Mouse (Mus musculus) liver, embryonic 12.5 days (tissue): ENCODE measurements around the gene Inafm2. TPM values are rescaled to one million over a fixed set of nuclear protein-coding genes. Genes with fewer than 3 reads are reported as not detected.

ENCODE experiments used
- ATAC-seq: fragments of 200-750 bp; cut with Nextera tagmentation; 2 replicates; pipeline ENCODE4 v1.8.0; 2017; ENCODE audit warnings: moderate number of reproducible peaks, mild to moderate bottlenecking, moderate library complexity
- H3K27ac ChIP-seq: fragments of 300-500 bp; sonication (generic); 2 replicates; pipeline ENCODE4 v1.5.1; 2016; ENCODE audit warnings: mild to moderate bottlenecking
- H3K27me3 ChIP-seq: fragments of 300-500 bp; sonication (generic); replicated peaks from 2 replicates; pipeline ENCODE4 v1.6.1; 2016; ENCODE audit warnings: mild to moderate bottlenecking, moderate library complexity
- H3K36me3 ChIP-seq: fragments of 300-500 bp; sonication (generic); 2 replicates; pipeline ENCODE4 v1.6.1; 2016; ENCODE audit warnings: mild to moderate bottlenecking, moderate library complexity
- H3K4me1 ChIP-seq: fragments of 300-500 bp; sonication (generic); 2 replicates; pipeline ENCODE4 v1.6.1; 2016
- H3K4me2 ChIP-seq: fragments of 300-500 bp; sonication (generic); 2 replicates; pipeline ENCODE4 v1.6.1; 2016; ENCODE audit warnings: mild to moderate bottlenecking, moderate library complexity
- H3K4me3 ChIP-seq: fragments of 300-500 bp; sonication (generic); 2 replicates; pipeline ENCODE4 v1.5.1; 2016; ENCODE audit warnings: mild to moderate bottlenecking, moderate library complexity
- H3K9ac ChIP-seq: fragments of 300-500 bp; sonication (generic); 2 replicates; pipeline ENCODE4 v1.6.1; 2016; ENCODE audit warnings: mild to moderate bottlenecking, moderate library complexity
- H3K9me3 ChIP-seq: fragments of 300-500 bp; sonication (generic); replicated peaks from 2 replicates; pipeline ENCODE4 v1.6.1; 2016; ENCODE audit warnings: mild to moderate bottlenecking, moderate library complexity
- WGBS: fragments of 180-500 bp; shearing (Covaris S2); methylation state at CpG from one replicate; pipeline ENCODE4 v1.1.7; 2016; ENCODE audit not compliant: insufficient replicate concordance; 5-methylcytosine and 5-hydroxymethylcytosine counted together
- polyA plus RNA-seq: library from polyadenylated mRNA; unstranded; fragments of >200 nt; fragmentation: Nextera tagmentation; extraction: Ambion mirVana; gene quantifications from 2 replicates; pipeline ENCODE4 v1.2.1, GENCODE M21; 2016

The Inafm2 gene
- polyA plus RNA-seq, 1 experiment from 2014 or later, result 23.1 TPM

- WGBS, result 1% methylated on average over 6 of the region's 6 CpGs
- Histone ChIP-seq H3K36me3 (no peaks in the 10 kb centered on the region), H3K9ac (no peak overlapping the region), H3K27me3 (peaks cover 100% of the 10 kb centered on the region), H3K9me3 (no peaks in the 10 kb centered on the region), H3K4me3 (no peak overlapping the region), H3K27ac (no peak overlapping the region), H3K4me2 (no peak overlapping the region), H3K4me1 (peaks cover 40% of the 10 kb centered on the region)
- ATAC-seq, result no peak
These were observed 39.1 kb upstream of the Inafm2 start for GRCm38 (mm10) chr2:118706436-118706835.

DNA sequence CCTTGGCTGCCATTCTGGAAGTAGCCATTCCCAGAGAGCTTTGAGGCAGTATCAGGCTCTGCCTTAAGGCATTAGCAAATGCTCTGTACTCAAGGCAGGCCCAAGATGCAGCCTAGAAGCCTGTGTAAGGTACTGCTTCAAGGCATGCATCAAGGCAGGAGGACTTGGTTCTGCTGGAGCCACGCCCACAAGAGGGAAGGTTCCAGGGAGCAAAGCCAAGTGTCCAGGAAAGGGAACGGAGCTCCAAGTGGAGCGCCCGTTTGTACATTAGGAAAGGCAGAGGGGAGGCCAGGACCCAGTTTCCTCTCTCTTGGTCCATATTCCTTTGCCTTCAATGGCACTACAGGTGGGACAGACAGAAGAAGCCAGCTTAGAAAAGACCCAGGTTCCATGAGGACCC is 37.1 kb upstream of the Inafm2 start:
- no peaks in the 10 kb centered on the region for H3K9me3 ChIP-seq
- H3K4me1 ChIP-seq, result peaks cover 28% of the 10 kb centered on the region
- H3K9ac ChIP-seq, result no peak overlapping the region
- 73% methylated on average over 4 of the region's 4 CpGs for WGBS
- no peak overlapping the region for H3K4me3 ChIP-seq
- no peak for ATAC-seq
- H3K27ac ChIP-seq, result no peak overlapping the region
- peaks cover 100% of the 10 kb centered on the region for H3K27me3 ChIP-seq
- H3K36me3 ChIP-seq, result no peaks in the 10 kb centered on the region
- H3K4me2 ChIP-seq, result no peak overlapping the region

- H3K27me3 ChIP-seq, result peaks cover 92% of the 10 kb centered on the region
- H3K4me3 ChIP-seq, result no peak overlapping the region
- ATAC-seq, result no peak
- H3K36me3 ChIP-seq, result no peaks in the 10 kb centered on the region
- peaks cover 18% of the 10 kb centered on the region for H3K4me1 ChIP-seq
- H3K9ac ChIP-seq, result no peak overlapping the region
- no peaks in the 10 kb centered on the region for H3K9me3 ChIP-seq
- H3K27ac ChIP-seq, result no peak overlapping the region
- H3K4me2 ChIP-seq, result no peak overlapping the region
- WGBS, result 48% methylated on average over 4 of the region's 4 CpGs
These were observed 35.8 kb upstream of the Inafm2 start for GRCm38 (mm10) chr2:118709655-118710221.

GRCm38 (mm10) chr2:118711038-118711494 is 34.5 kb upstream of the Inafm2 start:
- no peak overlapping the region for H3K27ac ChIP-seq
- H3K4me1 ChIP-seq, result peaks cover 18% of the 10 kb centered on the region
- no peaks in the 10 kb centered on the region for H3K9me3 ChIP-seq
- H3K27me3 ChIP-seq, result peaks cover 85% of the 10 kb centered on the region
- H3K36me3 ChIP-seq, result no peaks in the 10 kb centered on the region
- no peak overlapping the region for H3K9ac ChIP-seq
- H3K4me2 ChIP-seq, result peak overlapping the region; percentile 54
- H3K4me3 ChIP-seq, result peak overlapping the region; percentile 29; the same call in 1 of the 2 replicates
- peak; percentile 42 for ATAC-seq
- 24% methylated on average over 36 of the region's 36 CpGs for WGBS

GRCm38 (mm10) chr2:118713631-118714030 is 31.9 kb upstream of the Inafm2 start:
- no peaks in the 10 kb centered on the region for H3K9me3 ChIP-seq
- peaks cover 71% of the 10 kb centered on the region for H3K27me3 ChIP-seq
- 63% methylated on average over 6 of the region's 6 CpGs for WGBS
- no peaks in the 10 kb centered on the region for H3K36me3 ChIP-seq
- no peak overlapping the region for H3K4me2 ChIP-seq
- no peak overlapping the region for H3K4me3 ChIP-seq
- no peak for ATAC-seq
- H3K4me1 ChIP-seq, result peaks cover 18% of the 10 kb centered on the region
- no peak overlapping the region for H3K27ac ChIP-seq
- no peak overlapping the region for H3K9ac ChIP-seq

DNA sequence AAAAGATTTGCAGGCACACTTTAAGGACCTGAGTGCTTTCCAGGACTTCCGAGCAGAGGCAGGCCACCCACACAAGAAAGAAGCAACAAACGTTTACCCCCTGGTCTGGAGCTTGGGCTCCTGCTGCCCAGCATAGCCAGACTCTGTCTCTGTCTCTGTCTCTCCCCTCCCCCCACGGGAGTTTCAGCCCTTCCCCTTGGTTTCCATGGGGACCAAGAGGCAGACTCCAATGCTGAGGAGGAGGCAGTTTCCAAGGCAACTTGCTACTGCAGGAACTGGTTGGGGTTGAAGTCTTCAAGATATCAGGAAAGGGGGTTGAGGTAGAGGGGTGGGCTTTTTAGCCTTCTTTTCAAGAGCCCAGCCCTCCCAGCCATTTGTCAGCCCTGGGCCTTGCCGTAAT is 31.3 kb upstream of the Inafm2 start:
- H3K9me3 ChIP-seq, result no peaks in the 10 kb centered on the region
- ATAC-seq, result no peak
- H3K4me1 ChIP-seq, result peaks cover 18% of the 10 kb centered on the region
- no peak overlapping the region for H3K27ac ChIP-seq
- WGBS, result 54% methylated on average over 4 of the region's 4 CpGs
- H3K4me2 ChIP-seq, result no peak overlapping the region
- H3K9ac ChIP-seq, result no peak overlapping the region
- peaks cover 65% of the 10 kb centered on the region for H3K27me3 ChIP-seq
- H3K4me3 ChIP-seq, result no peak overlapping the region
- no peaks in the 10 kb centered on the region for H3K36me3 ChIP-seq

DNA sequence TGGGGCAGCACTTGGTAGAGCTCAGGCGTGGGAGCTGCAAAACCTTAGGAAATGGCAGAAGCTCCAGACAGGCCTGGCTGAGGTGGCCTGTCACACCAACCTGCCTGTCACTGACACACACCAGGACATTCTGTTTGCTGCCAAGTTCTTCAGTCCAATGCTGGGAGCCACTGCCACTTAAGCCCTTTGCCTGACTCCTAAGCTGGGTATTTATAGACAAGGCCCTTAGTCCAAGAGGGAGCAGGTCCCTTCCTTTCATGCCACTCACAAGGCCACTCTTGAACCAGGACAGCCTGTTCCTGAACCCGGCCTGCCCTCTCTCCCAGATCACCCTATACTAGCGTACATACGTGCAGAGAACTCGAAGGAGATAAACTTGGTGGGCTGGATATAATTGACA is 28.9 kb upstream of the Inafm2 start:
- H3K27me3 ChIP-seq, result peaks cover 41% of the 10 kb centered on the region
- no peaks in the 10 kb centered on the region for H3K36me3 ChIP-seq
- H3K4me1 ChIP-seq, result peaks cover under 1% of the 10 kb centered on the region; the same call in 1 of the 2 replicates
- no peak overlapping the region for H3K4me3 ChIP-seq
- 60% methylated on average over 5 of the region's 5 CpGs for WGBS
- ATAC-seq, result no peak
- H3K4me2 ChIP-seq, result no peak overlapping the region
- H3K27ac ChIP-seq, result no peak overlapping the region
- H3K9me3 ChIP-seq, result no peaks in the 10 kb centered on the region
- H3K9ac ChIP-seq, result no peak overlapping the region

DNA sequence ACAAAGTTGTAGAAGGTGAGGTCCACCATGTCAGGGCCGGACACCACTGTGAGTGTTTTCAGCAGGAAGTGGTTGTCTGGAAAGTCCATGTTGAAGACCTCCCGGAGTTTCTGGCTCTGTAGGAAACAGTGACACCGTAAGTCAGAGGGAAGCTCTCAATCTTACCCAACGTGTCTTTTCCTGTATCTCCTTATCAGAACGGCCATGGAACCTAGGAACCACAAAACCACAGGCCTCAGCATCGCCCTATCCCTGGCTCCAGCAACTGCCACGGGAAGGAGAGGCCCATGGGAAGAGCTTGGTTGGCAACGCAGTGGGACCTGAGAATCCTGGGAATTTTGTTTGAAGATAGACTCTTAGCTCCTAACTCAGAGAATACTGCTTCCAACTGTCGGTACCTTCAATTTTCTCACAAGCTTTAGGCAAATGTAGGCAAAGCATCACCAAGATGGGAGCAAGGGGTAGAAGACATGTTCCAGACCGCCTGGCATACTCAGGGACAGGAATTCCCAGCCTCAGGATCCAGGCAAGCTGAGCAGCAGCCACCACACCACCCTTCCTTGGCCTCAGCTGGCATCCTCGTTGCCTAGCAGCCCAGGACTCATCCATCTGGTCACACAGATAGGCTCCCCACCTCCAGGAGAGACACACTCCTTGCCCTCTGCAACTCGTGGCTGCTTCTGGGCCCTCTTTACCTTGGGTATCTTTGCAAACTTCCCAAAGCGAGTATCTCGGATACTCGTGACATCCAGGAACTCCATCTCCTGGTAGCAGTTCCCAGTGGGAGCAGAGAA is 21.7 kb upstream of the Inafm2 start:
- H3K27me3 ChIP-seq, result peaks cover 45% of the 10 kb centered on the region
- peak; percentile 55; the same call in 1 of the 2 replicates for ATAC-seq
- peaks cover 38% of the 10 kb centered on the region for H3K4me1 ChIP-seq
- no peak overlapping the region for H3K4me3 ChIP-seq
- no peak overlapping the region for H3K27ac ChIP-seq
- no peaks in the 10 kb centered on the region for H3K36me3 ChIP-seq
- H3K9ac ChIP-seq, result no peak overlapping the region
- no peak overlapping the region for H3K4me2 ChIP-seq
- WGBS, result 20% methylated on average over 15 of the region's 15 CpGs
- no peaks in the 10 kb centered on the region for H3K9me3 ChIP-seq

DNA sequence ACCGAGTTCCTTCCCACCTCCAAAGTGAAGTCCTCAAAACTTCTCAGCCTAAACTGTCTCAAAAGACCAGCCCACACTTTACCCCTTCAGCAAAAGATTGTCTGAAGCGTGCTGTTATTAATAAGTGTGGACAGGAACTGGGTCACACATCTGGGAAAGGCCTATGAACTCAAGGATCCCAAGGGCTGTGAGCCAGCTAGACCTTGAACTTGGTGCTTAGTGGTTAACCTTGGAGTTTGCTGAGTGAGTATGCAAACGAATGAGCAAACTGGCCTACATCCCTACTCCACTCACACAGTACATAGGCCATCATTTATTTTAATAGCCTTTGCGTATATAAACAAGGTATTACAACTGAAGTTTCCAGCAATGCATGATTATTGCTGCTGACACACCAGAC is 20.0 kb upstream of the Inafm2 start:
- no peaks in the 10 kb centered on the region for H3K36me3 ChIP-seq
- peaks cover 41% of the 10 kb centered on the region for H3K4me1 ChIP-seq
- no peak overlapping the region for H3K9ac ChIP-seq
- ATAC-seq, result no peak
- peaks cover 55% of the 10 kb centered on the region for H3K27me3 ChIP-seq
- no peak overlapping the region for H3K4me3 ChIP-seq
- no peaks in the 10 kb centered on the region for H3K9me3 ChIP-seq
- 74% methylated on average over 4 of the region's 4 CpGs for WGBS
- H3K4me2 ChIP-seq, result no peak overlapping the region
- H3K27ac ChIP-seq, result no peak overlapping the region

DNA sequence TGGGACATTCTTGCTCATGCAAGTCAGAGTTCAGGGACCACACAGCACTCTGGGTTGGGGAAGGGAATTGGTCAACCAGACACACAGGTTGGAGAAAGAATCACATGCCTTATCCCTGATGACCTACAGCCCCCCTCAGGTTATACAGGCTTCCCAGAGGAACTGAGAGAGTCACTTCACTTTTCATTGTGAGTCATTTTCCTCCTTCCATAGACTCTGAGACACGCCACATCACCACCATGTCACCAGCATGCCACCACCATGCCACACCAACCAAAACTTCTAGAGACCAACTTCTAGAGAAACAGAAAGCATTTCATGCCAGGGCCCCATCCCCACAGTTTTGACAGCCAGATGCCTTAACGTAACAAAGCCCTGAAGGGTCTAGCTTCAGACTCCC is 18.7 kb upstream of the Inafm2 start:
- no peak overlapping the region for H3K9ac ChIP-seq
- peak overlapping the region; percentile 48; the same call in 1 of the 2 replicates for H3K4me2 ChIP-seq
- H3K27ac ChIP-seq, result no peak overlapping the region
- peaks cover 66% of the 10 kb centered on the region for H3K27me3 ChIP-seq
- no peak for ATAC-seq
- H3K4me3 ChIP-seq, result 0 out of 2 replicates have a peak overlapping the region, but pooled peaks have one; percentile 29
- no peaks in the 10 kb centered on the region for H3K36me3 ChIP-seq
- H3K9me3 ChIP-seq, result no peaks in the 10 kb centered on the region
- H3K4me1 ChIP-seq, result peaks cover 44% of the 10 kb centered on the region
- WGBS, result 50% methylated on average over 2 of the region's 2 CpGs

GRCm38 (mm10) chr2:118727911-118728310 is 17.6 kb upstream of the Inafm2 start:
- Histone ChIP-seq H3K27me3 (peaks cover 71% of the 10 kb centered on the region), H3K27ac (peak overlapping the region; percentile 55; the same call in 1 of the 2 replicates), H3K9me3 (no peaks in the 10 kb centered on the region), H3K36me3 (no peaks in the 10 kb centered on the region), H3K4me3 (peak overlapping the region; percentile 29), H3K9ac (no peak overlapping the region), H3K4me1 (peaks cover 40% of the 10 kb centered on the region), H3K4me2 (peak overlapping the region; percentile 48)
- WGBS, result 5% methylated on average over 9 of the region's 9 CpGs
- no peak for ATAC-seq

DNA sequence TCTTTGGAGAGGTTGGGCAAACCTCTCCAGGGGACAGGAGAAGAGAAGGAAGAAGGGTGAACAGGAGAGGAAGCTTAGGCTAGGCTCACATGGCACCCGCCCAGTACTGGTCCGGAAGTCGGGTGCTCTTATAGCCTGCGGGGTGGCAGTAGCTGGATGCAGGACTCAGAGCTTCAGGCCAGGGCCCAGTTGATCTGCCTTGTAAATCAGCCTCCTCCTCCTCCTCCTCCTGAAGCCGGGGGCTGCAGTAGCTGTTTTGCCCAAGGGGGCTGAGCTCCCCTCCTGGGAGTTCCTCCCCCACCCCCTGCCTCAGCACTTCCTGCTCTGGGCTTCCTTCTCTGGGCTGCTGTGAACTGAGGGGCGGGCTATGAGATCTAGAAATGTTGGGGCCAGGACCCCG is 17.2 kb upstream of the Inafm2 start, which contains the start of gene Plcb2:
Plcb2 (minus strand) TSS at position 102 of the 400 bp plus-strand sequence.
- Histone ChIP-seq H3K4me2 (peak within 1 kb of the TSS; percentile 48), H3K27ac (peak within 1 kb of the TSS; percentile 55), H3K36me3 (no peaks in the 10 kb centered on the region), H3K9me3 (no peaks in the 10 kb centered on the region), H3K27me3 (peaks cover 71% of the 10 kb centered on the region), H3K4me1 (peaks cover 36% of the 10 kb centered on the region), H3K4me3 (peak within 1 kb of the TSS; percentile 29), H3K9ac (no peak within 1 kb of the TSS)
- WGBS, result 4% methylated on average over 7 of the region's 7 CpGs
- ATAC-seq, result peak; percentile 39; the same call in 1 of the 2 replicates
